In the genomic region with DNA sequence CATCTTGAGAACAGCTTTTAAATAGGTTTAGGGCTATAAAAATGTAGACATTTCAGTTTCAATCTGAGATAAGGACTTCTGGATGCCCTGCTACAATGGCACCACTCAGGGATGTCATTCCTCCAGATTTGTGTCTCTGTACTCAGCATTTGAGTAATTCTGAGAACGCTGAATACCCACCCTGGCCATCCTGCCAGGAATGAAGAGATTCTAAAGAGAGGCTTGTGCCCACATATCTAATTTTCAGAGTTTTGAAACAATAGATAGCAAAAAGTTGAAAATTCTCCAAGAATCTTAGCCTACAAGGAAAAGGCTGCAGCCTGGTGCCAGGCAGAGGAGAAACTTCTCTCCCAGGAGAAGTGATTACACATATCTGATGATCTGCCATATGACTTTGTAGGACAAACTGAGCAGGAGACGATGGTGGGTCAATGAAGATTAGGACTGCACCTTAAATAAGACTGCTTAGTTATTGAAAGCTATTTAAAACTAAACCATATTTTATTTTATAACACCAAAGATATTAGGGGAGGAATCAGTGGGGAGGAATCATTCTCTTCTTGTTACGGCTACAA, we compare ENCODE assay signal across 25 mouse cellular contexts. TPM values are rescaled to one million over a fixed set of nuclear protein-coding genes. Genes with fewer than 3 reads are reported as not detected.
DNase-seq lines count a peak whose midpoint lies in the region; ATAC-seq and TF ChIP-seq lines count a peak whose summit lies in the region.
"Had no signal": no experiment of that assay in that cellular context is flagged by ENCODE, and none has a peak within 500 bp of the region (broad histone marks: within the 10 kb centered on the region; RNA-seq: fewer than 3 reads in every experiment).

No protein-coding gene starts in this region.

- no peak for ATAC-seq in hindbrain, embryonic 11.5 days (ENCODE audit: low FRiP score)
- ATAC-seq in midbrain, embryonic 15.5 days (replicated peaks) = no peak
- ATAC-seq: activated CD4-positive, CD25-positive, alpha-beta regulatory T cell, adult 4 months; CD4-positive, CD25-positive, alpha-beta regulatory T cell, adult 4 months; Patski had no signal

- WGBS in limb, embryonic 10.5 days = 84% methylated on average over 3 of the region's 3 CpGs
- WGBS in hindbrain, embryonic 11.5 days = 73% methylated on average over 3 of the region's 3 CpGs
- 70% methylated on average over 3 of the region's 3 CpGs for whole genome bisulfite sequencing in midbrain, embryonic 15.5 days

- no peak overlapping the region for H3K9ac ChIP-seq in hindbrain, embryonic 11.5 days (ENCODE audit: low read depth, low read length)
- H3K9ac ChIP-seq in midbrain, embryonic 15.5 days = no peak overlapping the region

- H3K79me2 ChIP-seq in myocyte (ENCODE audit: control insufficient read depth, insufficient read depth) = no peaks in the 10 kb centered on the region

- no peak overlapping the region for H3ac ChIP-seq in myocyte (ENCODE audit: control insufficient read depth, insufficient read length)

- no peak overlapping the region for H3K4me3 ChIP-seq in myocyte
- no peak overlapping the region for H3K4me3 ChIP-seq in limb, embryonic 10.5 days
- H3K4me3 ChIP-seq in hindbrain, embryonic 11.5 days (ENCODE audit: low read depth, low read length) = no peak overlapping the region
- no peak overlapping the region for H3K4me3 ChIP-seq in midbrain, embryonic 15.5 days

- H3K4me1 ChIP-seq in limb, embryonic 10.5 days = no peaks in the 10 kb centered on the region
- H3K4me1 ChIP-seq in hindbrain, embryonic 11.5 days (replicated peaks; ENCODE audit: control insufficient read depth, insufficient read depth, low read length) = no peaks in the 10 kb centered on the region
- no peaks in the 10 kb centered on the region for H3K4me1 ChIP-seq in midbrain, embryonic 15.5 days

- H3K27me3 ChIP-seq in myocyte (ENCODE audit: control insufficient read depth, insufficient read depth, insufficient read length) = no peaks in the 10 kb centered on the region
- H3K27me3 ChIP-seq in limb, embryonic 10.5 days (ENCODE audit: low read depth, poor library complexity, severe bottlenecking) = no peaks in the 10 kb centered on the region
- no peaks in the 10 kb centered on the region for H3K27me3 ChIP-seq in hindbrain, embryonic 11.5 days (ENCODE audit: control insufficient read depth, insufficient read depth, low read length)
- H3K27me3 ChIP-seq in midbrain, embryonic 15.5 days (replicated peaks) = no peaks in the 10 kb centered on the region
- H3K27me3 ChIP-seq: CH12.LX, Patski had no signal

- no peak overlapping the region for H3K27ac ChIP-seq in limb, embryonic 10.5 days
- no peak overlapping the region for H3K27ac ChIP-seq in hindbrain, embryonic 11.5 days (ENCODE audit: low read depth, low read length)
- H3K27ac ChIP-seq in midbrain, embryonic 15.5 days = no peak overlapping the region

- H3K9me3 ChIP-seq in limb, embryonic 10.5 days (replicated peaks) = no peaks in the 10 kb centered on the region
- no peaks in the 10 kb centered on the region for H3K9me3 ChIP-seq in hindbrain, embryonic 11.5 days (ENCODE audit: control insufficient read depth, low read length)
- H3K9me3 ChIP-seq in midbrain, embryonic 15.5 days = no peaks in the 10 kb centered on the region

- DNase-seq in 3T3-L1 (ENCODE audit: low read depth, low spot score) = peak; percentile 97
- DNase-seq in Muller cell, postnatal 12 days (ENCODE audit: inconsistent ontology term) = peak; percentile 9
- DNase-seq in adipocyte (ENCODE audit: low spot score) = peak; percentile 97
- no peak for DNase-seq in limb, embryonic 10.5 days (ENCODE audit: low spot score)
- no peak for DNase-seq in hindbrain, embryonic 11.5 days (ENCODE audit: low spot score)
- no peak for DNase-seq in spleen, postnatal 14 days (ENCODE audit: low spot score in 2 of 2)
- DNase-seq: adrenal gland, adult 2 months; adrenal gland, adult 8-10 months; adrenal gland, postnatal 10 days; adrenal gland, postnatal 14 days; adrenal gland, postnatal 25 days; adrenal gland, postnatal 36 days; B cell, adult 2 months; cerebellum, adult 11 months; cerebellum, adult 11-12 months; cerebellum, adult 18-20 months; cerebellum, adult 2 months; cerebellum, adult 8-10 months had no signal

- peak overlapping the region; percentile 42 for H3K4me2 ChIP-seq in myocyte (ENCODE audit: low read depth)
- no peak overlapping the region for H3K4me2 ChIP-seq in hindbrain, embryonic 11.5 days (replicated peaks; ENCODE audit: low read depth, low read length)
- no peak overlapping the region for H3K4me2 ChIP-seq in midbrain, embryonic 15.5 days

- no peaks in the 10 kb centered on the region for H3K36me3 ChIP-seq in myocyte (ENCODE audit: control insufficient read depth, insufficient read depth)
- no peaks in the 10 kb centered on the region for H3K36me3 ChIP-seq in limb, embryonic 10.5 days
- H3K36me3 ChIP-seq in hindbrain, embryonic 11.5 days (ENCODE audit: control insufficient read depth, insufficient read depth, low read length) = no peaks in the 10 kb centered on the region
- no peaks in the 10 kb centered on the region for H3K36me3 ChIP-seq in midbrain, embryonic 15.5 days (replicated peaks)
- H3K36me3 ChIP-seq: G1E had no signal

- no peak for TF ChIP-seq POLR2A in myocyte (IDR thresholded peaks at IDR 0.05; ENCODE audit: insufficient read length, low read depth)

TF ChIP-seq in myocyte, 11 proteins besides CTCF, POLR2A, EP300 and RAD21:
- no peak for TF ChIP-seq MYOD1 (IDR thresholded peaks at IDR 0.05; ENCODE audit: control insufficient read depth in 1 of 3, insufficient read length in 2 of 3, low read depth in 2 of 3)
- TF ChIP-seq TCF3 (IDR thresholded peaks at IDR 0.05; ENCODE audit: insufficient read length, low read depth) = no peak
- no peak for TF ChIP-seq E2F4 (IDR thresholded peaks at IDR 0.05; ENCODE audit: insufficient read depth)
- no peak for TF ChIP-seq REST (IDR thresholded peaks at IDR 0.05; ENCODE audit: insufficient read depth, insufficient read length)
- no peak for TF ChIP-seq TCF12 (IDR thresholded peaks at IDR 0.05; ENCODE audit: insufficient read depth, poor library complexity, severe bottlenecking)
- no peak for TF ChIP-seq SRF (IDR thresholded peaks at IDR 0.05; ENCODE audit: control insufficient read depth, insufficient read length, low read depth)
- no peak for TF ChIP-seq MAX (IDR thresholded peaks at IDR 0.05; ENCODE audit: low read depth)
- no peak for TF ChIP-seq POLR2AphosphoS2 (IDR thresholded peaks at IDR 0.05; ENCODE audit: insufficient read length, low read depth)
- no peak for TF ChIP-seq CEBPB (IDR thresholded peaks at IDR 0.05; ENCODE audit: insufficient read depth, poor library complexity, severe bottlenecking)
- TF ChIP-seq USF1 (IDR thresholded peaks at IDR 0.05; ENCODE audit: low read depth) = no peak
- TF ChIP-seq MYOG (IDR thresholded peaks at IDR 0.05; ENCODE audit: control insufficient read depth in 1 of 3, insufficient read depth in 1 of 3, insufficient read length in 2 of 3, low read depth in 2 of 3) = no peak

RNA-seq across cellular contexts. Expression of a gene that starts 32.5 kb away (rescaled TPM):
- polyA plus RNA-seq in myocyte (2012; fragmentation: generic; extraction: Trizol) = 0.48 TPM
- polyA plus RNA-seq in limb, embryonic 10.5 days (2016; fragmentation: Nextera tagmentation; extraction: Ambion mirVana) = 0.45 and 1.0 TPM in 2 replicates
- 22.7 and 25.9 TPM in 2 replicates for polyA plus RNA-seq in hindbrain, embryonic 11.5 days (2014; fragmentation: Nextera tagmentation; extraction: Ambion mirVana)
- 35.9 and 45.3 TPM in 2 replicates for polyA plus RNA-seq in midbrain, embryonic 15.5 days (2015; fragmentation: Nextera tagmentation; extraction: Ambion mirVana)
- polyA plus RNA-seq: activated CD4-positive, CD25-positive, alpha-beta regulatory T cell, adult 4 months; CD4-positive, CD25-positive, alpha-beta regulatory T cell, adult 4 months; G1E had no signal

Comparison
In these comparisons a context has a peak if more than half of its experiments do, and no peak if none do; other contexts are left out.
1. DNase-seq: peak in 3T3-L1 (single experiment), Muller cell, postnatal 12 days (single experiment) and adipocyte (single experiment); none in limb, embryonic 10.5 days (single experiment), hindbrain, embryonic 11.5 days (single experiment) and spleen, postnatal 14 days (0 of 2).
2. RNA of a gene that starts 32.5 kb away (polyA plus RNA-seq): 35.9 to 45.3 TPM in midbrain, embryonic 15.5 days and 22.7 to 25.9 TPM in hindbrain, embryonic 11.5 days; 0.45 to 1.0 TPM in limb, embryonic 10.5 days and 0.48 TPM in myocyte (single experiment); every median in the first group is over 10 times any median in the second.